8 mouse cellular contexts compared by ENCODE assay signal in genomic region chr7:93095511-93095910, GRCm38 (mm10). TPM values are rescaled to one million over a fixed set of nuclear protein-coding genes. Genes with fewer than 3 reads are reported as not detected.
DNase-seq lines count a peak whose midpoint lies in the region; ATAC-seq and TF ChIP-seq lines count a peak whose summit lies in the region.

No protein-coding gene starts in this region.

- DNase-seq in gastrocnemius, adult 2 months: peak; percentile 20
- DNase-seq in gastrocnemius, postnatal 36 days: no peak
- DNase-seq in cerebellum, adult 9-11 months: peak; percentile 65
- DNase-seq in frontal cortex, postnatal 36 days (ENCODE audit: low spot score in 2 of 2): peak; percentile 38 to 69
- DNase-seq in limb, embryonic 14.5 days (ENCODE audit: low spot score): peak; percentile 44
- DNase-seq in neural tube, embryonic 11.5 days (ENCODE audit: low spot score): peak; percentile 70
- no peak for DNase-seq in thymus, postnatal 25 days

- intact Hi-C loops in gastrocnemius, adult 2 months (cut with DNase I): loop anchor here (5.0 kb wide), 2 partner anchors 128 to 223 kb away; partner anchors contain the start of genes Ddias and Prcp
- intact Hi-C loops in gastrocnemius, postnatal 36 days (cut with DNase I): loop anchor here (5.0 kb wide), 1 partner anchor 128 kb away; no protein-coding TSS in a partner anchor

- peak overlapping the region; percentile 17 for H3K4me2 ChIP-seq in intestine, postnatal 0 days (replicated peaks; ENCODE audit: low read depth)
- H3K4me2 ChIP-seq in limb, embryonic 14.5 days (replicated peaks; ENCODE audit: low read depth, low read length, severe bottlenecking): peak overlapping the region; percentile 29
- peak overlapping the region; percentile 27 for H3K4me2 ChIP-seq in neural tube, embryonic 11.5 days (ENCODE audit: low read depth)

- no peak overlapping the region for H3K27ac ChIP-seq in gastrocnemius, adult 2 months
- no peak overlapping the region for H3K27ac ChIP-seq in intestine, postnatal 0 days (ENCODE audit: low read depth, low read length)
- no peak overlapping the region for H3K27ac ChIP-seq in limb, embryonic 14.5 days (replicated peaks; ENCODE audit: low read depth, low read length)
- no peak overlapping the region for H3K27ac ChIP-seq in neural tube, embryonic 11.5 days (ENCODE audit: low read depth, low read length)

- no peaks in the 10 kb centered on the region for H3K4me1 ChIP-seq in intestine, postnatal 0 days (replicated peaks; ENCODE audit: control insufficient read depth, insufficient read depth, low read length)
- H3K4me1 ChIP-seq in limb, embryonic 14.5 days (ENCODE audit: control insufficient read depth, insufficient read depth, low read length): peaks cover 16% of the 10 kb centered on the region
- H3K4me1 ChIP-seq in neural tube, embryonic 11.5 days (ENCODE audit: control insufficient read depth, insufficient read depth, low read length): peaks cover 13% of the 10 kb centered on the region; the same call in 1 of the 2 replicates

- no peaks in the 10 kb centered on the region for H3K36me3 ChIP-seq in intestine, postnatal 0 days (ENCODE audit: control insufficient read depth, insufficient read depth)
- no peaks in the 10 kb centered on the region for H3K36me3 ChIP-seq in limb, embryonic 14.5 days (ENCODE audit: control insufficient read depth, insufficient read depth, low read length)
- H3K36me3 ChIP-seq in neural tube, embryonic 11.5 days (ENCODE audit: control insufficient read depth, insufficient read depth, low read length): no peaks in the 10 kb centered on the region

- no peak for TF ChIP-seq POLR2A in limb, embryonic 14.5 days (IDR thresholded peaks at IDR 0.05; ENCODE audit: borderline replicate concordance, extremely low read depth, insufficient read depth, insufficient read length)

- H3K9me3 ChIP-seq in intestine, postnatal 0 days (ENCODE audit: control insufficient read depth): no peaks in the 10 kb centered on the region
- no peaks in the 10 kb centered on the region for H3K9me3 ChIP-seq in limb, embryonic 14.5 days (ENCODE audit: control insufficient read depth, low read length)
- H3K9me3 ChIP-seq in neural tube, embryonic 11.5 days (ENCODE audit: control insufficient read depth, low read length): no peaks in the 10 kb centered on the region

- H3K27me3 ChIP-seq in intestine, postnatal 0 days (replicated peaks; ENCODE audit: control insufficient read depth, insufficient read depth, low read length): no peaks in the 10 kb centered on the region
- no peaks in the 10 kb centered on the region for H3K27me3 ChIP-seq in limb, embryonic 14.5 days (ENCODE audit: control insufficient read depth, insufficient read depth, low read length)
- H3K27me3 ChIP-seq in neural tube, embryonic 11.5 days (ENCODE audit: control insufficient read depth, insufficient read depth, low read length): no peaks in the 10 kb centered on the region

- 8% methylated on average over 8 of the region's 8 CpGs for whole genome bisulfite sequencing in intestine, postnatal 0 days
- WGBS in limb, embryonic 14.5 days: 5% methylated on average over 8 of the region's 8 CpGs
- WGBS in neural tube, embryonic 11.5 days: 5% methylated on average over 8 of the region's 8 CpGs

- peak; percentile 62 for TF ChIP-seq CTCF in gastrocnemius, adult 2 months (IDR thresholded peaks at IDR 0.05)
- TF ChIP-seq CTCF in intestine, postnatal 0 days (IDR thresholded peaks at IDR 0.05; ENCODE audit: low read depth): peak; percentile 76

- H3K4me3 ChIP-seq in gastrocnemius, adult 2 months: peak overlapping the region; percentile 41
- H3K4me3 ChIP-seq in intestine, postnatal 0 days (ENCODE audit: low read depth, low read length): no peak overlapping the region
- peak overlapping the region; percentile 10; the same call in 1 of the 2 replicates for H3K4me3 ChIP-seq in limb, embryonic 14.5 days (replicated peaks; ENCODE audit: low read length)
- H3K4me3 ChIP-seq in neural tube, embryonic 11.5 days (ENCODE audit: low read depth, low read length): no peak overlapping the region

- no peak for ATAC-seq in intestine, postnatal 0 days
- ATAC-seq in limb, embryonic 14.5 days (ENCODE audit: low FRiP score, low read depth): peak; percentile 66
- ATAC-seq in neural tube, embryonic 11.5 days (ENCODE audit: insufficient read depth, low FRiP score, low TSS enrichment): peak; percentile 81

- H3K9ac ChIP-seq in intestine, postnatal 0 days (ENCODE audit: low read depth, low read length): no peak overlapping the region
- 0 out of 2 replicates have a peak overlapping the region, but pooled peaks have one; percentile 18 for H3K9ac ChIP-seq in limb, embryonic 14.5 days (ENCODE audit: low read depth, low read length, severe bottlenecking)
- H3K9ac ChIP-seq in neural tube, embryonic 11.5 days (ENCODE audit: low read length): no peak overlapping the region

RNA-seq across cellular contexts. Expression of gene Fam181b, which starts 15.8 kb away (rescaled TPM):
- 1 to 10 TPM; 1.1 to 1.4 TPM for total RNA-seq in gastrocnemius, adult 2 months (2021)
- 1 to 10 TPM in 1 of 2 experiments, under 1 TPM in 1; 0.94 to 1.2 TPM for total RNA-seq in gastrocnemius, postnatal 36 days (2021)
- 1.4 and 1.5 TPM in 2 replicates for polyA plus RNA-seq in intestine, postnatal 0 days (2015; fragmentation: Nextera tagmentation; extraction: Ambion mirVana)
- 7.6 and 10.7 TPM in 2 replicates for polyA plus RNA-seq in limb, embryonic 14.5 days (2012; rRNA removed)
- 9.9 and 12.0 TPM in 2 replicates for polyA plus RNA-seq in limb, embryonic 14.5 days (2014; fragmentation: Nextera tagmentation; extraction: Ambion mirVana)
- polyA plus RNA-seq in neural tube, embryonic 11.5 days (2014; fragmentation: Nextera tagmentation; extraction: Ambion mirVana): 56.0 and 62.8 TPM in 2 replicates

Comparison
In these comparisons a context has a peak if more than half of its experiments do, and no peak if none do; other contexts are left out.
1. DNase-seq: peak in gastrocnemius, adult 2 months (single experiment), cerebellum, adult 9-11 months (single experiment), frontal cortex, postnatal 36 days (2 of 2), limb, embryonic 14.5 days (single experiment) and neural tube, embryonic 11.5 days (single experiment); none in gastrocnemius, postnatal 36 days (0 of 2) and thymus, postnatal 25 days (single experiment).
2. H3K4me3 ChIP-seq: peak in gastrocnemius, adult 2 months (single experiment) and limb, embryonic 14.5 days (single experiment); none in intestine, postnatal 0 days (single experiment) and neural tube, embryonic 11.5 days (single experiment).
3. Peak in every context shown above with its lines, with median percentiles within 50 percentile points of each other: H3K4me2 ChIP-seq.